ENCODE assay signal across 23 mouse cellular contexts in genomic region chr16:24932816-24933215, GRCm38 (mm10).
DNase-seq lines count a peak whose midpoint lies in the region; ATAC-seq and TF ChIP-seq lines count a peak whose summit lies in the region.
"Had no signal": no experiment of that assay in that cellular context is flagged by ENCODE, and none has a peak within 500 bp of the region (broad histone marks: within the 10 kb centered on the region; RNA-seq: fewer than 3 reads in every experiment).

No protein-coding gene starts in this region.

- 51% methylated on average over 3 of the region's 3 CpGs for WGBS in lung, embryonic 16.5 days
- WGBS in forebrain, embryonic 11.5 days, result 89% methylated on average over 3 of the region's 3 CpGs

- no peak overlapping the region for H3K4me2 ChIP-seq in lung, embryonic 16.5 days (ENCODE audit: low read depth, low read length)
- H3K4me2 ChIP-seq in forebrain, embryonic 11.5 days (ENCODE audit: low read depth, low read length, severe bottlenecking), result no peak overlapping the region
- H3K4me2 ChIP-seq: embryonic facial prominence, embryonic 12.5 days; hindbrain, embryonic 12.5 days had no signal

- H3K4me3 ChIP-seq in gastrocnemius, adult 2 months, result no peak overlapping the region
- no peak overlapping the region for H3K4me3 ChIP-seq in lung, embryonic 16.5 days (ENCODE audit: low read length)
- no peak overlapping the region for H3K4me3 ChIP-seq in embryonic fibroblast, embryonic 13.5 days (ENCODE audit: insufficient read depth, low read length)
- H3K4me3 ChIP-seq in forebrain, embryonic 11.5 days (ENCODE audit: low read depth, low read length), result no peak overlapping the region
- H3K4me3 ChIP-seq: embryonic facial prominence, embryonic 12.5 days; heart, embryonic 10.5 days; hindbrain, embryonic 12.5 days had no signal

- TF ChIP-seq POLR2A in embryonic fibroblast, embryonic 13.5 days (IDR thresholded peaks at IDR 0.05; ENCODE audit: low read depth, low read length), result no peak

- no peak overlapping the region for H3K9ac ChIP-seq in lung, embryonic 16.5 days (ENCODE audit: low read length)
- no peak overlapping the region for H3K9ac ChIP-seq in forebrain, embryonic 11.5 days (ENCODE audit: low read length)
- H3K9ac ChIP-seq: embryonic facial prominence, embryonic 12.5 days; hindbrain, embryonic 12.5 days had no signal

- no peaks in the 10 kb centered on the region for H3K27me3 ChIP-seq in lung, embryonic 16.5 days (ENCODE audit: control insufficient read depth, insufficient read depth, low read depth, low read length)
- H3K27me3 ChIP-seq in forebrain, embryonic 11.5 days (ENCODE audit: control insufficient read depth, insufficient read depth, low read length), result no peaks in the 10 kb centered on the region
- H3K27me3 ChIP-seq: embryonic facial prominence, embryonic 12.5 days; hindbrain, embryonic 12.5 days had no signal

- peaks cover 4% of the 10 kb centered on the region for H3K4me1 ChIP-seq in lung, embryonic 16.5 days (replicated peaks; ENCODE audit: control insufficient read depth, insufficient read depth, low read length)
- peaks cover 8% of the 10 kb centered on the region for H3K4me1 ChIP-seq in embryonic fibroblast, embryonic 13.5 days (ENCODE audit: control insufficient read depth, insufficient read depth, low read length)
- no peaks in the 10 kb centered on the region for H3K4me1 ChIP-seq in forebrain, embryonic 11.5 days (replicated peaks; ENCODE audit: control insufficient read depth, insufficient read depth, low read length)
- H3K4me1 ChIP-seq: embryonic facial prominence, embryonic 12.5 days had no signal

- TF ChIP-seq CTCF in gastrocnemius, adult 2 months (IDR thresholded peaks at IDR 0.05), result no peak
- no peak for TF ChIP-seq CTCF in embryonic fibroblast, embryonic 13.5 days (IDR thresholded peaks at IDR 0.05; ENCODE audit: borderline replicate concordance, insufficient read depth, low read length)

- no peaks in the 10 kb centered on the region for H3K9me3 ChIP-seq in lung, embryonic 16.5 days (ENCODE audit: control insufficient read depth, low read length)
- H3K9me3 ChIP-seq in forebrain, embryonic 11.5 days (ENCODE audit: control insufficient read depth, low read length), result no peaks in the 10 kb centered on the region
- H3K9me3 ChIP-seq: embryonic facial prominence, embryonic 12.5 days; heart, embryonic 10.5 days; hindbrain, embryonic 12.5 days had no signal

- no peak for DNase-seq in gastrocnemius, adult 2 months
- no peak for DNase-seq in gastrocnemius, postnatal 4 days (ENCODE audit: low spot score in 2 of 2)
- DNase-seq in lung, postnatal 4 days, result no peak
- peak; percentile 93 for DNase-seq in adipocyte (ENCODE audit: low spot score)
- DNase-seq in forebrain, embryonic 11.5 days (ENCODE audit: low spot score), result no peak
- no peak for DNase-seq in thymus, postnatal 0 days (ENCODE audit: low spot score)
- DNase-seq: adrenal gland, adult 8-10 months; cerebellum, adult 11 months; cerebellum, adult 8-10 months; cerebellum, postnatal 14 days; embryo, embryonic 11 days; gastrocnemius, postnatal 36 days; heart, postnatal 10 days; heart, postnatal 4 days had no signal

- H3K27ac ChIP-seq in gastrocnemius, adult 2 months, result peak overlapping the region; percentile 61
- H3K27ac ChIP-seq in lung, embryonic 16.5 days (ENCODE audit: low read length), result peak overlapping the region; percentile 13; the same call in 1 of the 2 replicates
- peak overlapping the region; percentile 34; the same call in 1 of the 2 replicates for H3K27ac ChIP-seq in embryonic fibroblast, embryonic 13.5 days (ENCODE audit: insufficient read depth, low read length)
- H3K27ac ChIP-seq in forebrain, embryonic 11.5 days (ENCODE audit: low read depth, low read length), result no peak overlapping the region
- H3K27ac ChIP-seq: embryonic facial prominence, embryonic 12.5 days; heart, embryonic 10.5 days; hindbrain, embryonic 12.5 days; hindbrain, postnatal 0 days had no signal

- no peaks in the 10 kb centered on the region for H3K36me3 ChIP-seq in lung, embryonic 16.5 days (ENCODE audit: control insufficient read depth, insufficient read depth, low read length)
- H3K36me3 ChIP-seq in forebrain, embryonic 11.5 days (ENCODE audit: control insufficient read depth, insufficient read depth, low read length), result no peaks in the 10 kb centered on the region
- H3K36me3 ChIP-seq: embryonic facial prominence, embryonic 12.5 days; G1E; heart, embryonic 10.5 days; hindbrain, embryonic 12.5 days had no signal

- no peak for ATAC-seq in lung, embryonic 16.5 days (ENCODE audit: low read depth)
- ATAC-seq in forebrain, embryonic 11.5 days (replicated peaks; ENCODE audit: low FRiP score), result no peak
- ATAC-seq: activated CD4-positive, CD25-positive, alpha-beta regulatory T cell, adult 4 months; forebrain, embryonic 14.5 days; hindbrain, postnatal 0 days had no signal

- intact Hi-C loops in gastrocnemius, adult 2 months (cut with DNase I), result loop anchor here (2.0 kb wide), 1 partner anchor 126 kb away; no protein-coding TSS in a partner anchor
